Mouse (Mus musculus) small intestine, adult 2 months (tissue): ENCODE data around the gene Cyp4f39.

Source experiments
- CTCF ChIP-seq: fragments of 200-500 bp; IDR thresholded peaks from 2 replicates; pipeline ENCODE4 v1.5.1; 2012; ENCODE audit warnings: low read depth, mild to moderate bottlenecking, control low read depth, inconsistent platforms, low read length, moderate library complexity, mixed read lengths; ENCODE audit not compliant: insufficient replicate concordance, insufficient read length; ENCODE audit errors: extremely low read depth
- POLR2A ChIP-seq: fragments of 200-500 bp; IDR thresholded peaks from 2 replicates; pipeline ENCODE4 v1.6.1; 2012; ENCODE audit warnings: low read depth, mild to moderate bottlenecking, control low read depth, inconsistent platforms, low read length, moderate library complexity

DNA sequence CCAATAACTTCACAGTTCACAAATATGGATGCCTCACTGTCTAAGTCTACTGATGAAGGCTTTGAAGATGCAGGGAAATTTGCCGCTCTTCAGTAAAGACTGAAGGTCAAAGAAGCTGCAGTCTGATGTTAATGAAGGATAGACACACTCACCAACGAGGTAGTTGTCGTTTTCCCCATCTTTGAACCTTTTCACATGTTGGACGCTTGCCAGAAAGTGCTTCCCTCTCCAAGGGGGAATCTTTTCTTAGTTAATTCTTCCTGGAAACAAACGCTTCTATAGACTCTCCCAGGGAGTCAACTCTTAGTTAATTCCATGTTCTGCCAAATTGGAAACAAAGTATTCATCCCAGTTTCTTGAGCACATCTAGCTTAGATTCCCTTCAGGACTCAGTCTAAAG is 63.6 kb downstream of the Cyp4f39 start:
- TF ChIP-seq CTCF (no peak), POLR2A (no peak)
